Mouse (Mus musculus) spleen, postnatal 4 days (tissue): ENCODE results near the gene Trarg1.

Source experiments
- DNase-seq, 2 experiments: peaks; one replicate each; pipeline ENCODE4 v3.0.0; 2022; ENCODE audit warnings: low spot score in 2 of 2

Gene Trarg1

GRCm38 (mm10) chr11:76674199-76674598 is 5.4 kb upstream of the Trarg1 start:
- DNase-seq = no peak

GRCm38 (mm10) chr11:76674704-76675103 is 4.9 kb upstream of the Trarg1 start:
- DNase-seq = no peak

- no peak for DNase-seq
Measured at GRCm38 (mm10) chr11:76685604-76686003, 6.0 kb downstream of the Trarg1 start.

GRCm38 (mm10) chr11:76692096-76692495 is 12.5 kb downstream of the Trarg1 start:
- DNase-seq = no peak

GRCm38 (mm10) chr11:76695810-76696209 is 16.2 kb downstream of the Trarg1 start:
- no peak for DNase-seq

GRCm38 (mm10) chr11:76699626-76700025 is 20.0 kb downstream of the Trarg1 start:
- DNase-seq = no peak

GRCm38 (mm10) chr11:76707656-76708055 is 28.0 kb downstream of the Trarg1 start:
- DNase-seq = no peak

- no peak for DNase-seq
Measured at GRCm38 (mm10) chr11:76708066-76708465, 28.5 kb downstream of the Trarg1 start.

GRCm38 (mm10) chr11:76708881-76709280 is 29.3 kb downstream of the Trarg1 start:
- DNase-seq = no peak

- no peak for DNase-seq
Measured at GRCm38 (mm10) chr11:76709625-76710452, 30.2 kb downstream of the Trarg1 start.

- no peak for DNase-seq
Measured at GRCm38 (mm10) chr11:76717000-76717399, 37.4 kb downstream of the Trarg1 start.

- DNase-seq = no peak
Measured at GRCm38 (mm10) chr11:76723911-76724310, 44.3 kb downstream of the Trarg1 start.

GRCm38 (mm10) chr11:76728093-76728492 is 48.5 kb downstream of the Trarg1 start:
- no peak for DNase-seq

GRCm38 (mm10) chr11:76730650-76731049 is 51.0 kb downstream of the Trarg1 start:
- no peak for DNase-seq

- DNase-seq = no peak
Measured at GRCm38 (mm10) chr11:76734560-76734959, 55.0 kb downstream of the Trarg1 start.

- no peak for DNase-seq
Measured at GRCm38 (mm10) chr11:76735753-76736324, 56.2 kb downstream of the Trarg1 start.

GRCm38 (mm10) chr11:76739125-76739524 is 59.5 kb downstream of the Trarg1 start:
- no peak for DNase-seq

GRCm38 (mm10) chr11:76742511-76742910 is 62.9 kb downstream of the Trarg1 start:
- no peak for DNase-seq

GRCm38 (mm10) chr11:76744550-76744949 is 64.9 kb downstream of the Trarg1 start:
- no peak for DNase-seq

- DNase-seq = no peak
Measured at GRCm38 (mm10) chr11:76745921-76746320, 66.3 kb downstream of the Trarg1 start.
